Mouse (Mus musculus) heart, embryonic 15.5 days (tissue): ENCODE data around the gene Tgif2. TPM values are rescaled to one million over a fixed set of nuclear protein-coding genes. Genes with fewer than 3 reads are reported as not detected.
"Not testable (repeated sequence)": the region's sequence is repeated elsewhere in the genome, so short reads cannot be mapped to it uniquely, and the experiment has no call there.

Experiments used
- ATAC-seq: fragments of 200-750 bp; cut with Nextera tagmentation; replicated peaks from 2 replicates; pipeline ENCODE4 v1.8.0; 2017; ENCODE audit warnings: low read depth, moderate TSS enrichment; ENCODE audit not compliant: insufficient number of reproducible peaks, insufficient read depth, low FRiP score
- H3K27ac ChIP-seq: fragments of 300-500 bp; sonication (generic); 2 replicates; pipeline ENCODE4 v1.5.1; 2015; ENCODE audit warnings: mild to moderate bottlenecking, inconsistent platforms
- H3K27me3 ChIP-seq: fragments of 300-500 bp; sonication (generic); 2 replicates; pipeline ENCODE4 v1.6.1; 2015; ENCODE audit warnings: inconsistent platforms
- H3K36me3 ChIP-seq: fragments of 300-500 bp; sonication (generic); 2 replicates; pipeline ENCODE4 v1.6.1; 2015; ENCODE audit warnings: mild to moderate bottlenecking, inconsistent platforms
- H3K4me1 ChIP-seq: fragments of 300-500 bp; sonication (generic); replicated peaks from 2 replicates; pipeline ENCODE4 v1.6.1; 2015; ENCODE audit warnings: inconsistent platforms
- H3K4me2 ChIP-seq: fragments of 300-500 bp; sonication (generic); 2 replicates; pipeline ENCODE4 v1.6.1; 2015; ENCODE audit warnings: inconsistent platforms, mild to moderate bottlenecking, moderate library complexity
- H3K4me3 ChIP-seq: fragments of 300-500 bp; sonication (generic); 2 replicates; pipeline ENCODE4 v1.5.1; 2015; ENCODE audit warnings: mild to moderate bottlenecking, inconsistent platforms
- H3K9ac ChIP-seq: fragments of 300-500 bp; sonication (generic); 2 replicates; pipeline ENCODE4 v1.6.1; 2015; ENCODE audit warnings: mild to moderate bottlenecking, inconsistent platforms
- H3K9me3 ChIP-seq: fragments of 300-500 bp; sonication (generic); replicated peaks from 2 replicates; pipeline ENCODE4 v1.6.1; 2016; ENCODE audit warnings: inconsistent platforms
- WGBS: fragments of 180-500 bp; shearing (Covaris S2); methylation state at CpG from one replicate; pipeline ENCODE4 v1.1.7; 2015; ENCODE audit warnings: mixed read lengths; 5-methylcytosine and 5-hydroxymethylcytosine counted together
- polyA plus RNA-seq: library from polyadenylated mRNA; unstranded; fragments of >200 nt; fragmentation: Nextera tagmentation; extraction: Ambion mirVana; gene quantifications from 2 replicates; pipeline ENCODE4 v1.2.1, GENCODE M21; 2015

Gene Tgif2
- polyA plus RNA-seq, 1 experiment from 2014 or later: 23.6 TPM

GRCm38 (mm10) chr2:156898374-156898773 lies 58.6 kb downstream of the Tgif2 start:
- Histone ChIP-seq H3K4me3 (no peak overlapping the region), H3K9me3 (no peaks in the 10 kb centered on the region), H3K4me1 (peaks cover 10% of the 10 kb centered on the region), H3K36me3 (no peaks in the 10 kb centered on the region), H3K9ac (no peak overlapping the region), H3K27ac (no peak overlapping the region), H3K4me2 (no peak overlapping the region), H3K27me3 (no peaks in the 10 kb centered on the region)
- ATAC-seq: no peak
- WGBS: 39% methylated on average over 4 of the region's 4 CpGs

DNA sequence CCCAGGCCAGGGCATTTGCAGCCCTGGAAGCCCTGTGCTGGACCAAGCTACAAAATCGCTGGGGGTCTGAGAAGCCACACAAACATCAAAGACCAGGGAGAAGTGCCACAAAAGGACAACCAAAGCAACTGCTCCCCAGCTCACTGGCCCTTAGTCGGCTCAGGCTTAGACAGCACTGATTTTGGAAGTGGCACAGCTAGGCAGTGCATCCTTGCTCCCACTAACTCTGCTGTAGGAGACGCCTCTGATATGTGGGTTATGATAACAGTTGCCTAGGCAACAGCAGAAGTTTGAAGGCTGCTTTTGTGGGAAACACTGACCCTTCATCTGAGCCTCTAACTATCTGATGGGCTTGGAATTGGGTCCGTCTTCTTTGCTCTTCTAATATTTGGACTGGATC lies 59.4 kb downstream of the Tgif2 start:
- Histone ChIP-seq H3K36me3 (no peaks in the 10 kb centered on the region), H3K4me1 (peaks cover 10% of the 10 kb centered on the region), H3K9ac (no peak overlapping the region), H3K27me3 (no peaks in the 10 kb centered on the region), H3K9me3 (no peaks in the 10 kb centered on the region), H3K4me2 (no peak overlapping the region), H3K4me3 (no peak overlapping the region), H3K27ac (no peak overlapping the region)
- ATAC-seq: no peak
- 44% methylated on average over 4 of the region's 4 CpGs for WGBS

DNA sequence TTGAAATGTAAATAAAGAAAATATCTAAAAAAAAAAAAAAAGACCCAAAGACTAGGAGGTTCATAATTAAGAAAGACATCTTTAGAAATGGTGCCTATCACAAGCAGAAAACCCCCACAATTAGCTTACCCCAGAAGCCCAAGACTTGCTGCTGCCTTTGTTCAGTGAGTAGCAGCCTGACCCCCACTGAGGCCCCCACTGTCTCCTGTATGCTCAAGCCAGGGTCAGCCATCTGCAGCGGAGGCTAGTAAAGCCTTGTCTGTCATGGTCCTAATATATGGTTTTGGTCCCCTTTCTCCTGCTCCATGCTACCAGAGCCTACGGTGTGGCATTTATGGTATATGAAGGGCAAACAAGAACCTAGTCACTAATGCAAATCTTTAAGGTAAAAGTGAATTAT lies 61.5 kb downstream of the Tgif2 start:
- H3K4me2 ChIP-seq: no peak overlapping the region
- no peak overlapping the region for H3K4me3 ChIP-seq
- H3K4me1 ChIP-seq: peaks cover 10% of the 10 kb centered on the region
- H3K27me3 ChIP-seq: no peaks in the 10 kb centered on the region
- H3K27ac ChIP-seq: no peak overlapping the region
- H3K36me3 ChIP-seq: no peaks in the 10 kb centered on the region
- H3K9me3 ChIP-seq: no peaks in the 10 kb centered on the region
- H3K9ac ChIP-seq: no peak overlapping the region
- 80% methylated on average over 2 of the region's 2 CpGs for WGBS
- no peak for ATAC-seq

- no peak overlapping the region for H3K4me3 ChIP-seq
- H3K9ac ChIP-seq: no peak overlapping the region
- ATAC-seq: no peak
- H3K4me1 ChIP-seq: peaks cover 10% of the 10 kb centered on the region
- H3K4me2 ChIP-seq: no peak overlapping the region
- H3K27me3 ChIP-seq: no peaks in the 10 kb centered on the region
- WGBS: 54% methylated on average over 6 of the region's 6 CpGs
- H3K9me3 ChIP-seq: no peaks in the 10 kb centered on the region
- no peaks in the 10 kb centered on the region for H3K36me3 ChIP-seq
- no peak overlapping the region for H3K27ac ChIP-seq
These were observed 62.1 kb downstream of the Tgif2 start for GRCm38 (mm10) chr2:156901883-156902282.

DNA sequence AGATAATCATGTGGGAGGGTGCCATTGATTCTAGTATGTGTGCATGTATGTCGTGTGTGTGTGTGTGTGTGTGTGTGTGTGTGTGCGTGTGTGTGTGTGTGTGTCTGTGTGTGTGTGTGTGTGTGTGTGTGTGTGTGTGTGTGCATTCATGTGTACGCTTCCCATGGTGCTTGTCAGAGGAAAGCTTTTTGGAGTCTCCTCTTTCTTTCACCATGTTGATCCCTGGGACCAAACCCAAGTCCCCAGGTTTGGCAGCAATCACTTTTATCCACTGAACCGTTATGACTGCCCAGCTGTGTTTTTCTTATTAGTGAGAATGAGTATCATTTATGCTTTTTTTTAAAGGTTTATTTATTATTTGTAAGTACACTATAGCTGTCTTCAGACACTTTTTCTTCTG lies 62.6 kb downstream of the Tgif2 start:
- not testable (repeated sequence) for H3K9me3 ChIP-seq, H3K27me3 ChIP-seq, H3K4me3 ChIP-seq, ATAC-seq, H3K4me2 ChIP-seq, H3K4me1 ChIP-seq, H3K9ac ChIP-seq, H3K36me3 ChIP-seq, H3K27ac ChIP-seq
- 78% methylated on average over 4 of the region's 4 CpGs for WGBS

DNA sequence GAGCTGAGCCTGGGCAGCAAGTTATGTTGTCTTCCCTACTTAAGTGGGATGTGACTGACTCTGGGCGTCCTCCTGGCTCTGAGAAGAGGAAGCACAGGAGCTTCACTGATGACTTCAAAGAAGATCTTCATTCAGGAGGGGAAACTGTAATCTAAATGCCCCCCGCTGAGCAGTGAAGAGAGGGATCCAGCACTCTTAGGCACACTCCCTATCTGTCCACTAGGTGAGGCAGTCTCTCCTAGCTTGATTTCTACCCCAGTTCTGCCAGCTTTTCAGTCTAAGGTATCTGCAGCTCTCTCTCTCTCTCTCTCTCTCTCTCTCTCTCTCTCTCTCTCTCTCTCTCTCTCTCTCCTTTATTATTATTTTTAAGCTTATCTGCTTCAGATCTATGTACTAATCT lies 63.6 kb downstream of the Tgif2 start:
- Histone ChIP-seq H3K27ac (no peak overlapping the region), H3K4me3 (no peak overlapping the region), H3K9ac (no peak overlapping the region), H3K27me3 (no peaks in the 10 kb centered on the region), H3K9me3 (no peaks in the 10 kb centered on the region), H3K4me2 (no peak overlapping the region), H3K4me1 (peaks cover 4% of the 10 kb centered on the region), H3K36me3 (no peaks in the 10 kb centered on the region)
- 26% methylated on average over 2 of the region's 2 CpGs for WGBS
- no peak for ATAC-seq

Other genes starting within 250 kb of the Tgif2 start
- 45.4 and 52.2 TPM in 2 replicates for gene Dlgap4, start 226.3 kb upstream of the Tgif2 start, polyA plus RNA-seq
- gene Myl9, start 64.6 kb upstream of the Tgif2 start, polyA plus RNA-seq: 1,553 and 1,598 TPM in 2 replicates
- 4.8 and 5.7 TPM in 2 replicates for gene 4930518I15Rik, start 17.9 kb downstream of the Tgif2 start, polyA plus RNA-seq
- 152 and 164 TPM in 2 replicates for gene Rab5if, start 23.1 kb downstream of the Tgif2 start, polyA plus RNA-seq
- 0.58 and 4.4 TPM in 2 replicates for gene Sla2, start 47.2 kb downstream of the Tgif2 start, polyA plus RNA-seq
- 28.6 and 51.0 TPM in 2 replicates for gene Ndrg3, start 152.0 kb downstream of the Tgif2 start, polyA plus RNA-seq
- gene Dsn1, start 167.1 kb downstream of the Tgif2 start, polyA plus RNA-seq: 30.4 and 31.4 TPM in 2 replicates
- gene Soga1, start 239.2 kb downstream of the Tgif2 start, polyA plus RNA-seq: 1.7 and 2.7 TPM in 2 replicates
- gene Tldc2, start 247.0 kb downstream of the Tgif2 start, polyA plus RNA-seq: not detected in 2 replicates